ENCODE assay signal across 9 mouse cellular contexts in the genomic region with DNA sequence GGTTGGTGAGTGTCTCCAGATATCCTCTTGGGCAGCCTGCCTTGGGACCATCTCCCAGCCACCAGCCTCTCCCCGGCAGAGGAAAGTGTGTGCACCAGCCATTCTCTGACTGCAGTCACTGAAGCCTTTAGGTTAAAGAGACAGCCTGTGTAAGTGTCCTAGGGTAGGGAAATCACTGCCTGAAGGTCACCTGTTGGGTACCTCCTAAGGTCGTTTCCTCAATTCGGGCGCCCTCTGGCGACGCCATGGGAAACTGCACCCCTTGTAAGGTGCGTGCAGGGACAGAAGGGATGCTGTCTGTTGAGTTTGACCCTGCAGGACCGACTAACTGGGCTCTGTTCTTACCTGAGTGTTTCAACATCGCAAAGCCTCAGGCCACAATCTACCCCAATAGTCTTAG.
A peak's percentile ranks its signal among the peaks of the same experiment; 100 is the strongest.
DNase-seq lines count a peak whose midpoint lies in the region; ATAC-seq and TF ChIP-seq lines count a peak whose summit lies in the region.
"Had no signal": no experiment of that assay in that cellular context is flagged by ENCODE, and none has a peak within 500 bp of the region (broad histone marks: within the 10 kb centered on the region; RNA-seq: fewer than 3 reads in every experiment).

No protein-coding gene starts in this region.

- H3K9me3 ChIP-seq in liver, embryonic 14.5 days (ENCODE audit: control insufficient read depth, low read length): no peaks in the 10 kb centered on the region
- H3K9me3 ChIP-seq: heart, embryonic 13.5 days had no signal

- peak; percentile 60; the same call in 1 of the 2 replicates for ATAC-seq in common myeloid progenitor, adult 5-6 weeks (replicated peaks; ENCODE audit: low read depth, poor library complexity, severe bottlenecking)
- ATAC-seq in liver, embryonic 14.5 days (ENCODE audit: insufficient read depth): no peak

- no peak for TF ChIP-seq EP300 in liver, embryonic 14.5 days (IDR thresholded peaks at IDR 0.05; ENCODE audit: low read depth)

- TF ChIP-seq CTCF in liver, embryonic 14.5 days (IDR thresholded peaks at IDR 0.05; ENCODE audit: low read depth): peak; percentile 90

- 12% methylated on average over 9 of the region's 9 CpGs for WGBS in liver, embryonic 14.5 days (ENCODE audit: insufficient replicate concordance)

- no peaks in the 10 kb centered on the region for H3K36me3 ChIP-seq in liver, embryonic 14.5 days (replicated peaks; ENCODE audit: control insufficient read depth, insufficient read depth, low read depth)
- H3K36me3 ChIP-seq: heart, embryonic 13.5 days had no signal

- H3K4me3 ChIP-seq in liver, embryonic 14.5 days (ENCODE audit: insufficient read depth in 1 of 2, low read depth in 2 of 2, low read length in 2 of 2): no peak overlapping the region
- H3K4me3 ChIP-seq: heart, embryonic 13.5 days had no signal

- H3K9ac ChIP-seq in liver, embryonic 14.5 days (replicated peaks): no peak overlapping the region
- H3K9ac ChIP-seq: heart, embryonic 13.5 days had no signal

- H3K4me1 ChIP-seq in liver, embryonic 14.5 days (replicated peaks; ENCODE audit: control insufficient read depth in 2 of 2, insufficient read depth in 2 of 2, low read length in 1 of 2): no peaks in the 10 kb centered on the region

- H3K27me3 ChIP-seq in liver, embryonic 14.5 days (ENCODE audit: control insufficient read depth, insufficient read depth, low read length): no peaks in the 10 kb centered on the region

- intact Hi-C loops in gastrocnemius, postnatal 14 days (cut with DNase I; ENCODE audit: low total_unique reads): loop anchor here (5.0 to 10.0 kb wide), 3 partner anchors 187 to 504 kb away; no protein-coding TSS in a partner anchor

- no peak overlapping the region for H3K4me2 ChIP-seq in liver, embryonic 14.5 days (ENCODE audit: low read depth)
- H3K4me2 ChIP-seq: heart, embryonic 13.5 days had no signal

- peak; percentile 37 for DNase-seq in A20 (ENCODE audit: low read depth, low spot score)
- DNase-seq in adipocyte (ENCODE audit: low spot score): peak; percentile 69
- DNase-seq in gastrocnemius, postnatal 14 days: peak; percentile 63
- peak; percentile 70 for DNase-seq in kidney, postnatal 14 days
- peak in 1 of 3 experiments; percentile 2 for DNase-seq in liver, embryonic 14.5 days (ENCODE audit: low read depth in 3 of 3, low spot score in 3 of 3)
- peak; percentile 72 for DNase-seq in retina, postnatal 1 day
- peak; percentile 81 for DNase-seq in urinary bladder, postnatal 14 days (ENCODE audit: low spot score)

- no peak overlapping the region for H3K27ac ChIP-seq in liver, embryonic 14.5 days
- H3K27ac ChIP-seq: heart, embryonic 13.5 days had no signal
